Mouse (Mus musculus): ENCODE results near the gene Runx1. TPM values are rescaled to one million over a fixed set of nuclear protein-coding genes. Genes with fewer than 3 reads are reported as not detected.

The Runx1 gene
- polyA plus RNA-seq, 1 experiment, result not detected

DNA sequence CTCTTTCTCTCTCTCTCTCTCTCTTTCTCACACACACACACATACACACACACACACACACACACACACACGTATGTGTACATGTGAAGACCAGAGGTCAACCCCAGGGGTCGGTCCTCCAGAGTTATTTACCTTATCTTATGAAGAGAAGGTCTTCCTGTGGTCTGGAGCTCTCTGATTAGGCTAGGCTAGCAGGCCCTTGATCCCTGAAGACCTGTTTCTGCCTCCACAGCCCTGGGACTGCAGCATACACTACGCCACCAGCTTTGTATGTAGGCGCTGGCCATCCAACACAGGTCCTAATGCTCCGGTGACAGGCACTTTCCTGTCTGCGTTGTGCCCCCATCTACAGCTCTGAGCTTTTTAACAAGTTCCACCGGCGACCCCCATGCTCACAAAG is 72.8 kb downstream of the Runx1 start:
- Histone ChIP-seq H3K4me1 (ENCODE audit: control insufficient read depth, insufficient read depth, low read length) (no peaks in the 10 kb centered on the region), H3K4me3 (ENCODE audit: insufficient read depth, low read depth, low read length) (no peak overlapping the region), H3K27ac (ENCODE audit: insufficient read depth, low read depth, low read length) (no peak overlapping the region)
- no peak for TF ChIP-seq CTCF (IDR thresholded peaks at IDR 0.05; ENCODE audit: insufficient read depth, low read depth, low read length)
- no peak for TF ChIP-seq POLR2A (IDR thresholded peaks at IDR 0.05; ENCODE audit: insufficient read depth, low read depth, low read length)
- WGBS, result 93% methylated on average over 8 of the region's 8 CpGs

DNA sequence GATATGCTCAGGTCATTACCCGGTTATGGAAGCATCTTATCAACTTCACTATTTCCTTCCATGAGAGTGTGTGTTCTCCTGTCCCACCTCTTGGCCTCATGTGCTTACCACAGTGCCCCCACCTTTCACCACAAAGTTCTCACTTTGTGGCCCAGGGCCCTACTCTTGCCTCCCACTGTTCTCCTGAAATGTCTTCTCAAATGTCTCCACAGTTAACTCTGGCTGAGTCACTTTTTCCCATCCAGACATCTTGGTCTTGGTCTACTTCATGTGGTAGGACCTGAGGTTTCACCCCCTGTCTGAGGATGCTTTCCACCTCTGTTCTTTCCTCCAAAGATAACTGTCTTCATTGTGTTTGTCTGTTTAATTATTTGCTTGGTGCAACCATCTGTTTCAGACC is 77.7 kb downstream of the Runx1 start:
- no peak overlapping the region for H3K4me3 ChIP-seq (ENCODE audit: insufficient read depth, low read depth, low read length)
- TF ChIP-seq POLR2A (IDR thresholded peaks at IDR 0.05; ENCODE audit: insufficient read depth, low read depth, low read length) (no peak), CTCF (IDR thresholded peaks at IDR 0.05; ENCODE audit: insufficient read depth, low read depth, low read length) (no peak)
- no peak overlapping the region for H3K27ac ChIP-seq (ENCODE audit: insufficient read depth, low read depth, low read length)
- no peaks in the 10 kb centered on the region for H3K4me1 ChIP-seq (ENCODE audit: control insufficient read depth, insufficient read depth, low read length)
- WGBS, result 90% methylated on average over 1 of the region's 1 CpGs

DNA sequence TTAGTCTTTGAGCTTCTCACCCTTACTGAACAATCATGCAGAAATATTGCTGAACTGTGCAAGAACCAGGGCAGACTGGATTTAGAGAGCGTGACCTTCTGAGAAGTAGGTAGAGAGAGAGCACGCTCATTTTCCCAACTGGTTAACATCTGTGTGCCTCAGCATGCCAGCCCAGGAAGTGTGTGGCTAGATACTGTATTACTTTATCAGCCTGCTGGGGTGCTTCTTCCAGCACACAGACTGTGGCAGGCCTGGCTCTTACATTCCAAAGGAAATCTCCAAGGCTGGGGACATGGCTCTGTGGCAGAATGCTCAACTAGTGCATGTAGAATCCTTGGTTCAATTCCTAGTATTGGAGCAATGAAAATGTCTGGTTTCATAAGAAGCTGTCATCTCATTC is 78.9 kb downstream of the Runx1 start:
- WGBS, result 97% methylated on average over 2 of the region's 2 CpGs
- no peaks in the 10 kb centered on the region for H3K4me1 ChIP-seq (ENCODE audit: control insufficient read depth, insufficient read depth, low read length)
- no peak overlapping the region for H3K27ac ChIP-seq (ENCODE audit: insufficient read depth, low read depth, low read length)
- TF ChIP-seq CTCF (IDR thresholded peaks at IDR 0.05; ENCODE audit: insufficient read depth, low read depth, low read length), result no peak
- no peak for TF ChIP-seq POLR2A (IDR thresholded peaks at IDR 0.05; ENCODE audit: insufficient read depth, low read depth, low read length)
- H3K4me3 ChIP-seq (ENCODE audit: insufficient read depth, low read depth, low read length), result no peak overlapping the region

DNA sequence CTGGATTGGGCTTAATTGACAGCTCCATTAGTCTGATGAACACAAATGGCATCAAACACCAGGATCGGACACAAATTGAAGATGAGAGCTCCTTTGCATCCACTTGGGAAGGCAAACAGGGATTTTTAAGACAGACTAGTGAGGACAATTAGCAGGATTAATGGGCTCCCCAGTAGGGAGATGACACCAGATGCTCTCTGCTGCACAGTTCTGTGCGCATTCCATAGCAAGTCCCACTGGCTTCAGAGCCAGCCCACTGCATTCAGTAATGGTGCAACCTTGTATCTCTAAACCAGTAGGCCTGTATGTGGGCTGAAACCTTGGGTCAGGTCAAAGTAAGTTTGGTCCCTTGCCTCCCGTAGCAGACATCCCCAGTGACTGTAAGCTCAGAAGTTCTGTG is 80.7 kb downstream of the Runx1 start:
- WGBS, result 94% methylated on average over 3 of the region's 3 CpGs
- TF ChIP-seq POLR2A (IDR thresholded peaks at IDR 0.05; ENCODE audit: insufficient read depth, low read depth, low read length), result no peak
- no peak for TF ChIP-seq CTCF (IDR thresholded peaks at IDR 0.05; ENCODE audit: insufficient read depth, low read depth, low read length)

DNA sequence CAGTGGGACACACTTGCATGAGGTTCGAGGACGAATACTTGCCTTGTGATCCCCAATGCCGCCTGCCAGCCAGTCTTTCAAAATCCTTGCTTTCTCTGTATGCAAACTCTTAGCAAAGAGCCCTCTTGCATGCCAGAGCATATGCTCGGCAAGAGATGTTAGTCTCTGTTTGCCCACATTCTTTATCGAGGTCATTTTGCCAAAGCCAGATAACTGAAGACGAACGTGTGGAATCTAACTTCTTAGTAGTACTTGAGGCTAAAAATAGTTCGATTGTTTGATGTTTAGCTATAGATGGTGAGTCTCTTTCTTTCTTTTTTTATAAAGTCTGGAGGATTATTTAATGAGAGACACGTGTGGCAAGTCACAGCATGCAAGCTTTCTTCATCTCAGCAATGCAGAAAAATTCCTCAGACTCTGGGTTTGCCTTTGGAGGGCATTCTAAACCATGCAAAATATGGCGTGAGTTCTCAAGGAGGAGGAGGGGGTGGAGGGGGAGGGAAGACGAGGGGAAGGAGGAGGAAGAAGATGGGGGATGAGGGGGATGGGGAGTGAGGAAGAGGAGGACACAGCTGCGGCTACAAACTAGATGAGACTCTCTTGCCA is 81.7 kb downstream of the Runx1 start:
- WGBS, result 63% methylated on average over 12 of the region's 12 CpGs
- H3K4me1 ChIP-seq (ENCODE audit: control insufficient read depth, insufficient read depth, low read length), result peaks cover 5% of the 10 kb centered on the region

More for the DNA sequence above, 80.7 kb downstream of the Runx1 start:
- H3K4me3 ChIP-seq (ENCODE audit: insufficient read depth, low read depth, low read length), result no peak overlapping the region
- H3K27ac ChIP-seq (ENCODE audit: insufficient read depth, low read depth, low read length), result no peak overlapping the region
- H3K4me1 ChIP-seq (ENCODE audit: control insufficient read depth, insufficient read depth, low read length), result no peaks in the 10 kb centered on the region

DNA sequence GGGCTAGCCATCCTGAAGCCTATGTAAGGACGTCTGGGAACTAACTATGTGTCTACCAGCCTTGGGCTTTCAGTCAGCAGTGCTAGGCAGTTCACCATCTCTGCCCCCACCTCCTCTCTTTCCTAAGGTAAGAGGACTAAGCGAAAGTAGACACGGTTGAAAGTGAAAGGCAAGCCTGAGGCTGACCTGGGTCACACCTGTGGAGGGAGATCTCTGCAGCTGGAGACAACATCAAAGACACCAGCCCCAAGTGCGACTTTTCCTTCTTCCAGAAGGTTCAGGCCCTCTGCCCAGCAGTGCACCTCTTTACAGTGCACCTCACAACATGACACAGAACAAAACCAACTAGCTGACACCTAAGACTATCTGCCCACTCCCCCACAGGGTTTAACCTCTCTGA is 82.2 kb downstream of the Runx1 start:
- peaks cover 5% of the 10 kb centered on the region for H3K4me1 ChIP-seq (ENCODE audit: control insufficient read depth, insufficient read depth, low read length)
- TF ChIP-seq CTCF (IDR thresholded peaks at IDR 0.05; ENCODE audit: insufficient read depth, low read depth, low read length) (no peak), POLR2A (IDR thresholded peaks at IDR 0.05; ENCODE audit: insufficient read depth, low read depth, low read length) (no peak)
- no peak overlapping the region for H3K4me3 ChIP-seq (ENCODE audit: insufficient read depth, low read depth, low read length)
- no peak overlapping the region for H3K27ac ChIP-seq (ENCODE audit: insufficient read depth, low read depth, low read length)
- 92% methylated on average over 4 of the region's 4 CpGs for WGBS

More for the DNA sequence above, 81.7 kb downstream of the Runx1 start:
- TF ChIP-seq POLR2A (IDR thresholded peaks at IDR 0.05; ENCODE audit: insufficient read depth, low read depth, low read length) (no peak), CTCF (IDR thresholded peaks at IDR 0.05; ENCODE audit: insufficient read depth, low read depth, low read length) (no peak)
- Histone ChIP-seq H3K4me3 (ENCODE audit: insufficient read depth, low read depth, low read length) (no peak overlapping the region), H3K27ac (ENCODE audit: insufficient read depth, low read depth, low read length) (no peak overlapping the region)

DNA sequence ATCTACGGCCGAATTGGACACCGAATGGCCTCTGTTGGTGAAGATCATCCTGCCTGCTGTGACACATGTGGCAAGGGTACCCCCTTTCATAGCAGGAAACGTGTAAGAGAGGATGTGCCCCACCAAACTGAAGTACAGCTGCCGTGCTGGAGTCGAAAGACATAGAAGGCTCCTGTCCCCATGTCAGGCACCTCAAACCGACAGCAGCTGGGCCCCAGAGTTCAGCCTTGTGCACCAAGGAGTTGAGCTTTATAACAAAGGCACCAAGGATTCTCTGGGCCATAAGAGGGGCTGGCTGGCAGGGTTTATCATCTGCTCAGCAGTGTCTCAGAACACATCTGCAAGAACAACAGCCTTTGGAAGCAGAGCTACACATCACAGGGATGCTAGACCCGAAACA is 84.6 kb downstream of the Runx1 start:
- H3K27ac ChIP-seq (ENCODE audit: insufficient read depth, low read depth, low read length), result no peak overlapping the region
- 92% methylated on average over 8 of the region's 8 CpGs for WGBS
- H3K4me1 ChIP-seq (ENCODE audit: control insufficient read depth, insufficient read depth, low read length), result peaks cover 8% of the 10 kb centered on the region
- TF ChIP-seq POLR2A (IDR thresholded peaks at IDR 0.05; ENCODE audit: insufficient read depth, low read depth, low read length) (no peak), CTCF (IDR thresholded peaks at IDR 0.05; ENCODE audit: insufficient read depth, low read depth, low read length) (no peak)
- H3K4me3 ChIP-seq (ENCODE audit: insufficient read depth, low read depth, low read length), result no peak overlapping the region

DNA sequence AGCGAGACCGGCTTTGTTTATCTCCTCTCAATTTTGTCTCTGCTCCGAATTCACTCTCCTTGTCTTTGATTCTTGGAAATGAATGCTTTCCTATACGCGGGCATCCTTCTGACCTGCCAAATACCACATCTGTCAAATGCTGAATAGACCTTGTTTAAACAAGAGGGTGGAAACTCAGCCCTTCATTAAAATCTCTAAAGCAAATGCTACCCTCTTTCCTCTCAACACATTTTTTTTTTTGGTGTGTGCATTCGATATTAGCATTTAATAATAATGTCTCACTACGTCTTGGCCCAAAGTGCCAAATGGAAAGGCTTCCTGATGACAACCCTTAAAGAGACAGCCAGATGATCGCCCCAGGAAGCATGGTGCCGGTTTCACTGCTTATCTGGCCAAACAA is 85.4 kb downstream of the Runx1 start:
- 49% methylated on average over 9 of the region's 9 CpGs for WGBS
- no peak for TF ChIP-seq POLR2A (IDR thresholded peaks at IDR 0.05; ENCODE audit: insufficient read depth, low read depth, low read length)
- no peak for TF ChIP-seq CTCF (IDR thresholded peaks at IDR 0.05; ENCODE audit: insufficient read depth, low read depth, low read length)

DNA sequence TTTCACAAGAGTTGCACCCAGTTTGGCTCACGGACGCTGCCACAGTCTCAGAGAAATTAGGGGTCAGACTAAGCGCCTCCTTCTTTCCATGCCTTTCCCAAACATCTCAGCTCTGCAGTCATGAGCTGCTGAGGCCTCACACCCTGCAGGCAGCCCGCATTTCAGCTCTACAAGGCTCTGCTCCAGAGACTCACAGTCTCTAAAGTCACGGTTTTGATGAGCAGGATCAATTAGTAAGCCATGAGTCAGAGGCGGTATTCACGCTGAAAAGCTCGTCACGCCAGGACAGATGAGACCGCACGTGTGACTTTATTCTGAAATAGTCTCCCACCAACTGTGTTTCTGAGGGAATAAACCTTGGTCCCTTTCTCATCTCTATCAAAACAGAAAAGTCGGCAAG is 86.0 kb downstream of the Runx1 start:
- Histone ChIP-seq H3K27ac (ENCODE audit: insufficient read depth, low read depth, low read length) (no peak overlapping the region), H3K4me3 (ENCODE audit: insufficient read depth, low read depth, low read length) (no peak overlapping the region), H3K4me1 (ENCODE audit: control insufficient read depth, insufficient read depth, low read length) (peaks cover 8% of the 10 kb centered on the region)
- WGBS, result 39% methylated on average over 12 of the region's 12 CpGs
- TF ChIP-seq POLR2A (IDR thresholded peaks at IDR 0.05; ENCODE audit: insufficient read depth, low read depth, low read length), result no peak
- no peak for TF ChIP-seq CTCF (IDR thresholded peaks at IDR 0.05; ENCODE audit: insufficient read depth, low read depth, low read length)

More for the DNA sequence above, 85.4 kb downstream of the Runx1 start:
- no peak overlapping the region for H3K27ac ChIP-seq (ENCODE audit: insufficient read depth, low read depth, low read length)
- peaks cover 8% of the 10 kb centered on the region for H3K4me1 ChIP-seq (ENCODE audit: control insufficient read depth, insufficient read depth, low read length)
- no peak overlapping the region for H3K4me3 ChIP-seq (ENCODE audit: insufficient read depth, low read depth, low read length)

All from olfactory bulb, adult 2 months (tissue).